In genomic region chr13:55474621-55475069, GRCm38 (mm10) we compare ENCODE assay signal across 8 mouse cellular contexts. TPM values are rescaled to one million over a fixed set of nuclear protein-coding genes. Genes with fewer than 3 reads are reported as not detected.
DNase-seq lines count a peak whose midpoint lies in the region; ATAC-seq and TF ChIP-seq lines count a peak whose summit lies in the region.

No protein-coding gene starts in this region.

- H3K4me1 ChIP-seq in forebrain, postnatal 0 days (ENCODE audit: insufficient read depth), result peaks cover 26% of the 10 kb centered on the region
- peaks cover 15% of the 10 kb centered on the region; the same call in 1 of the 2 replicates for H3K4me1 ChIP-seq in limb, embryonic 11.5 days (ENCODE audit: control insufficient read depth, insufficient read depth, low read length)

- peak; percentile 51 for DNase-seq in lung, postnatal 10 days
- no peak for DNase-seq in lung, postnatal 14 days
- DNase-seq in forebrain, postnatal 0 days, result peak; percentile 91
- DNase-seq in limb, embryonic 11.5 days (ENCODE audit: low spot score), result peak; percentile 39
- DNase-seq in right cerebral cortex, postnatal 10 days (ENCODE audit: low spot score in 2 of 2), result peak; percentile 87 to 92
- DNase-seq in urinary bladder, postnatal 36 days (ENCODE audit: low spot score in 2 of 2), result no peak
- no peak for DNase-seq in heart, adult 8-10 months (ENCODE audit: low spot score)

- peak overlapping the region; percentile 69 for H3K27ac ChIP-seq in forebrain, postnatal 0 days (ENCODE audit: low read depth, low read length)
- no peak overlapping the region for H3K27ac ChIP-seq in limb, embryonic 11.5 days (replicated peaks; ENCODE audit: low read depth, low read length)

- no peak overlapping the region for H3K4me3 ChIP-seq in forebrain, postnatal 0 days (ENCODE audit: low read depth, low read length)
- H3K4me3 ChIP-seq in limb, embryonic 11.5 days (ENCODE audit: low read depth, low read length), result no peak overlapping the region

- H3K36me3 ChIP-seq in forebrain, postnatal 0 days (ENCODE audit: insufficient read depth), result peaks cover 59% of the 10 kb centered on the region
- H3K36me3 ChIP-seq in limb, embryonic 11.5 days (ENCODE audit: control insufficient read depth, insufficient read depth, low read length), result peaks cover 30% of the 10 kb centered on the region

- no peaks in the 10 kb centered on the region for H3K27me3 ChIP-seq in forebrain, postnatal 0 days (ENCODE audit: insufficient read depth, low read length)
- H3K27me3 ChIP-seq in limb, embryonic 11.5 days (ENCODE audit: control insufficient read depth, insufficient read depth, low read length), result no peaks in the 10 kb centered on the region

- H3K9ac ChIP-seq in forebrain, postnatal 0 days, result no peak overlapping the region
- no peak overlapping the region for H3K9ac ChIP-seq in limb, embryonic 11.5 days (ENCODE audit: low read length)

- WGBS in forebrain, postnatal 0 days, result 10% methylated on average over 5 of the region's 5 CpGs
- WGBS in limb, embryonic 11.5 days, result 69% methylated on average over 5 of the region's 5 CpGs

- ATAC-seq in forebrain, postnatal 0 days, result peak; percentile 46
- no peak for ATAC-seq in limb, embryonic 11.5 days (ENCODE audit: insufficient number of reproducible peaks, low FRiP score, low TSS enrichment, low read depth)
- no peak for ATAC-seq in megakaryocyte-erythroid progenitor cell, adult 5-6 weeks (replicated peaks; ENCODE audit: low FRiP score, low TSS enrichment, poor library complexity, severe bottlenecking)

- H3K9me3 ChIP-seq in forebrain, postnatal 0 days (ENCODE audit: low read length), result no peaks in the 10 kb centered on the region
- no peaks in the 10 kb centered on the region for H3K9me3 ChIP-seq in limb, embryonic 11.5 days (ENCODE audit: control insufficient read depth, low read length)

- H3K4me2 ChIP-seq in forebrain, postnatal 0 days (ENCODE audit: low read depth), result 0 out of 2 replicates have a peak overlapping the region, but pooled peaks have one; percentile 10
- no peak overlapping the region for H3K4me2 ChIP-seq in limb, embryonic 11.5 days (ENCODE audit: low read depth, severe bottlenecking)

- no peak for TF ChIP-seq CTCF in forebrain, postnatal 0 days (IDR thresholded peaks at IDR 0.05; ENCODE audit: low read depth)

RNA-seq across cellular contexts. Expression of gene Prr7, which starts 10.6 kb away (rescaled TPM):
- total RNA-seq in forebrain, postnatal 0 days (2014; rRNA removed), result 108 and 118 TPM in 2 replicates
- 7.8 and 8.7 TPM in 2 replicates for polyA plus RNA-seq in forebrain, postnatal 0 days (2015; fragmentation: Nextera tagmentation; extraction: Ambion mirVana)
- 1.1 and 1.6 TPM in 2 replicates for polyA plus RNA-seq in limb, embryonic 11.5 days (2014; fragmentation: Nextera tagmentation; extraction: Ambion mirVana)
- not detected in 2 replicates for total RNA-seq in megakaryocyte-erythroid progenitor cell, adult 5-6 weeks (2014; fragmentation: Nextera tagmentation)
- total RNA-seq in megakaryocyte-erythroid progenitor cell, adult 5-6 weeks (2017), result not detected in 2 replicates
- total RNA-seq in heart, adult 8-10 months (2022), result 1 to 10 TPM in 1 of 4 experiments, under 1 TPM in 3; 0.44 to 1.2 (median 0.65) TPM

RNA-seq across cellular contexts. Expression of gene Dbn1, which starts 13.3 kb away (rescaled TPM):
- 545 and 619 TPM in 2 replicates for total RNA-seq in forebrain, postnatal 0 days (2014; rRNA removed)
- polyA plus RNA-seq in forebrain, postnatal 0 days (2015; fragmentation: Nextera tagmentation; extraction: Ambion mirVana), result 603 and 619 TPM in 2 replicates
- 299 and 318 TPM in 2 replicates for polyA plus RNA-seq in limb, embryonic 11.5 days (2014; fragmentation: Nextera tagmentation; extraction: Ambion mirVana)
- 0.84 TPM in 1 of 2 replicates, not detected in the other for total RNA-seq in megakaryocyte-erythroid progenitor cell, adult 5-6 weeks (2014; fragmentation: Nextera tagmentation)
- total RNA-seq in megakaryocyte-erythroid progenitor cell, adult 5-6 weeks (2017), result 2.4 TPM in 1 of 2 replicates, not detected in the other
- total RNA-seq in heart, adult 8-10 months (2022), result 1 to 10 TPM; 3.8 to 6.4 (median 5.1) TPM

RNA-seq across cellular contexts. Expression of gene Grk6, which starts 29.8 kb away (rescaled TPM):
- total RNA-seq in forebrain, postnatal 0 days (2014; rRNA removed), result 79.5 and 88.2 TPM in 2 replicates
- 38.5 and 40.8 TPM in 2 replicates for polyA plus RNA-seq in forebrain, postnatal 0 days (2015; fragmentation: Nextera tagmentation; extraction: Ambion mirVana)
- 60.4 and 68.2 TPM in 2 replicates for polyA plus RNA-seq in limb, embryonic 11.5 days (2014; fragmentation: Nextera tagmentation; extraction: Ambion mirVana)
- 61.4 and 80.6 TPM in 2 replicates for total RNA-seq in megakaryocyte-erythroid progenitor cell, adult 5-6 weeks (2014; fragmentation: Nextera tagmentation)
- 67.7 and 82.4 TPM in 2 replicates for total RNA-seq in megakaryocyte-erythroid progenitor cell, adult 5-6 weeks (2017)
- total RNA-seq in heart, adult 8-10 months (2022), result 10 to 100 TPM; 14.9 to 19.0 (median 16.6) TPM

RNA-seq across cellular contexts. Expression of gene Pdlim7, which starts 38.8 kb away (rescaled TPM):
- 26.6 and 36.7 TPM in 2 replicates for total RNA-seq in forebrain, postnatal 0 days (2014; rRNA removed)
- polyA plus RNA-seq in forebrain, postnatal 0 days (2015; fragmentation: Nextera tagmentation; extraction: Ambion mirVana), result 114 and 115 TPM in 2 replicates
- polyA plus RNA-seq in limb, embryonic 11.5 days (2014; fragmentation: Nextera tagmentation; extraction: Ambion mirVana), result 154 and 155 TPM in 2 replicates
- 11.5 and 13.2 TPM in 2 replicates for total RNA-seq in megakaryocyte-erythroid progenitor cell, adult 5-6 weeks (2014; fragmentation: Nextera tagmentation)
- total RNA-seq in megakaryocyte-erythroid progenitor cell, adult 5-6 weeks (2017), result 3.0 and 4.3 TPM in 2 replicates
- total RNA-seq in heart, adult 8-10 months (2022), result 10 to 100 TPM; 38.4 to 49.4 (median 49.0) TPM

RNA-seq across cellular contexts. Expression of gene F12, which starts 48.1 kb away (rescaled TPM):
- 0.15 TPM in 1 of 2 replicates, not detected in the other for total RNA-seq in forebrain, postnatal 0 days (2014; rRNA removed)
- 0.45 and 0.51 TPM in 2 replicates for polyA plus RNA-seq in forebrain, postnatal 0 days (2015; fragmentation: Nextera tagmentation; extraction: Ambion mirVana)
- polyA plus RNA-seq in limb, embryonic 11.5 days (2014; fragmentation: Nextera tagmentation; extraction: Ambion mirVana), result 0.17 TPM in 1 of 2 replicates, not detected in the other
- not detected in 2 replicates for total RNA-seq in megakaryocyte-erythroid progenitor cell, adult 5-6 weeks (2014; fragmentation: Nextera tagmentation)
- not detected in 2 replicates for total RNA-seq in megakaryocyte-erythroid progenitor cell, adult 5-6 weeks (2017)
- total RNA-seq in heart, adult 8-10 months (2022), result not detected

Comparison
In these comparisons a context has a peak if more than half of its experiments do, and no peak if none do; other contexts are left out.
1. DNase-seq: peak in lung, postnatal 10 days (single experiment), forebrain, postnatal 0 days (single experiment), limb, embryonic 11.5 days (single experiment) and right cerebral cortex, postnatal 10 days (2 of 2); none in lung, postnatal 14 days (single experiment), urinary bladder, postnatal 36 days (0 of 2) and heart, adult 8-10 months (single experiment).
2. RNA of gene Prr7, which starts 10.6 kb away (total RNA-seq): 108 to 118 TPM in forebrain, postnatal 0 days; 0.44 to 1.2 TPM in heart, adult 8-10 months and not detected in megakaryocyte-erythroid progenitor cell, adult 5-6 weeks; every median in the first group is over 10 times any median in the second.
3. RNA of gene Dbn1, which starts 13.3 kb away (total RNA-seq): 545 to 619 TPM in forebrain, postnatal 0 days; 3.8 to 6.4 TPM in heart, adult 8-10 months and 0.84 to 2.4 TPM in megakaryocyte-erythroid progenitor cell, adult 5-6 weeks; every median in the first group is over 10 times any median in the second.